Mouse (Mus musculus) ES-E14 (cell line): ENCODE data around the gene Ptpra.

ENCODE experiments used
- CHD2 ChIP-seq: IDR thresholded peaks from 2 replicates; pipeline ENCODE4 v1.6.1; 2014; ENCODE audit warnings: mild to moderate bottlenecking, low read depth, low read length, inconsistent platforms
- MAFK ChIP-seq: IDR thresholded peaks from 2 replicates; pipeline ENCODE4 v1.6.1; 2014; ENCODE audit warnings: mild to moderate bottlenecking, low read depth, low read length, inconsistent platforms; ENCODE audit not compliant: insufficient read depth
- ZNF384 ChIP-seq: IDR thresholded peaks from 2 replicates; pipeline ENCODE4 v1.6.1; 2012; ENCODE audit warnings: low read depth, low read length, inconsistent platforms

DNA sequence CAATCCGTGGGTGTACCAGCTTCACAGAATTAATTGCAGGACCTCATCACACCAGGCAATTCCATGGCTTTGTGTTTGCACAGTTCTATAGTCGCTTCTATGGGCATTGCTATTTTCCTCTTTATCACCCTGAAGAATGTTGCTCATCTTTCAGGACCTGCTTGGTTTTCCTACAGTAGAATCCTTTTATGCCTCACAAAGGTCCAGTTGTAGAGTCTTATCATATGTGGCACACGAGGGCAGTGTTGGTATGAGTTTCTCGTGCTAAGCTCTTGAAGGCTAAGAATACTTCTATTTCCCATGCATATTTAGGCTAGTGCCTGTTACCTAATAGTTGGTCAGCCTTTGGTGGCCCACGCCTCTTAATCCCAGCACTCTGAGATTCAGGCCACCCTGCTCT is 25.0 kb upstream of the Ptpra start:
- TF ChIP-seq ZNF384 (no peak), CHD2 (no peak), MAFK (no peak)
